In the genomic region with DNA sequence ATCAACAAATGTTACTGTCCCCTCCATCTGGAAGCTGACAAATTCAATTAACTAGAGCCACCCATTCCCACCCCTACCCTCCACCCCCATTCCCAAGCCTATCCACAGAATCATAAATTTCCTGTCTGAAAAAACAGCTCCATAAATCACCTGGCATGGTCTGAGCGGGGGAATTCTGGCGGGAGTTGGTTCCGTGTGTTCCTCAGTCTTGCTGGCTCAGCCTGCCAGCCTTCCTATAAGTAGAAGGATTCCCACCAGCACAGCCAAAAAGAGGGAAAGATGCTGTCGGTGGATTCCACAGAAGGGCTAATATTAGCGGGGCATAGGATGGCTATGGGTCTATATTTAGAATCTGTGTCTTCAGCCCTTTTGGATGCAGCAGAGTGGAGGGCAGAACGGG, we compare ENCODE assay signal across 22 mouse cellular contexts.
DNase-seq lines count a peak whose midpoint lies in the region; ATAC-seq lines count a peak whose summit lies in the region.
"Had no signal": no experiment of that assay in that cellular context is flagged by ENCODE, and none has a peak within 500 bp of the region (broad histone marks: within the 10 kb centered on the region; RNA-seq: fewer than 3 reads in every experiment).

No protein-coding gene starts in this region.

- ATAC-seq in forebrain, embryonic 13.5 days, result peak; percentile 22; the same call in 1 of the 2 replicates
- peak; percentile 61; the same call in 1 of the 2 replicates for ATAC-seq in frontal cortex, adult (ENCODE audit: low TSS enrichment)
- ATAC-seq: CD4-positive, CD25-positive, alpha-beta regulatory T cell, adult 4 months; intestine, embryonic 15.5 days had no signal

- 0 out of 2 replicates have a peak, but pooled peaks cover 6% of the 10 kb centered on the region for H3K4me1 ChIP-seq in forebrain, embryonic 13.5 days
- peaks cover 11% of the 10 kb centered on the region for H3K4me1 ChIP-seq in forebrain, embryonic 10.5 days
- peaks cover 37% of the 10 kb centered on the region for H3K4me1 ChIP-seq in embryonic facial prominence, embryonic 10.5 days
- H3K4me1 ChIP-seq: intestine, embryonic 15.5 days had no signal

- WGBS in forebrain, embryonic 13.5 days, result 90% methylated on average over 6 of the region's 6 CpGs
- WGBS in forebrain, embryonic 10.5 days, result 94% methylated on average over 6 of the region's 6 CpGs
- 80% methylated on average over 6 of the region's 6 CpGs for WGBS in embryonic facial prominence, embryonic 10.5 days

- H3K9me3 ChIP-seq in forebrain, embryonic 13.5 days (replicated peaks), result no peaks in the 10 kb centered on the region
- no peaks in the 10 kb centered on the region for H3K9me3 ChIP-seq in forebrain, embryonic 10.5 days
- H3K9me3 ChIP-seq in embryonic facial prominence, embryonic 10.5 days, result no peaks in the 10 kb centered on the region
- H3K9me3 ChIP-seq: embryonic facial prominence, embryonic 12.5 days; hindbrain, embryonic 10.5 days; intestine, embryonic 15.5 days; kidney, embryonic 15.5 days had no signal

- H3K27ac ChIP-seq in forebrain, embryonic 13.5 days, result no peak overlapping the region
- H3K27ac ChIP-seq in forebrain, embryonic 10.5 days, result no peak overlapping the region
- H3K27ac ChIP-seq in embryonic facial prominence, embryonic 10.5 days (replicated peaks), result 0 out of 2 replicates have a peak overlapping the region, but pooled peaks have one; percentile 5
- H3K27ac ChIP-seq: embryonic facial prominence, embryonic 12.5 days; hindbrain, embryonic 10.5 days; hindbrain, embryonic 14.5 days; intestine, embryonic 15.5 days; kidney, embryonic 15.5 days had no signal

- H3K4me3 ChIP-seq in forebrain, embryonic 13.5 days, result no peak overlapping the region
- H3K4me3 ChIP-seq in forebrain, embryonic 10.5 days, result no peak overlapping the region
- no peak overlapping the region for H3K4me3 ChIP-seq in embryonic facial prominence, embryonic 10.5 days
- H3K4me3 ChIP-seq: embryonic facial prominence, embryonic 12.5 days; hindbrain, embryonic 10.5 days; intestine, embryonic 15.5 days; kidney, embryonic 15.5 days had no signal

- DNase-seq in forebrain, embryonic 10.5 days (ENCODE audit: extremely low spot score, low spot score), result no peak
- DNase-seq in frontal cortex, postnatal 36 days (ENCODE audit: low spot score in 2 of 2), result no peak
- no peak for DNase-seq in embryonic facial prominence, embryonic 10.5 days (ENCODE audit: low spot score)
- no peak for DNase-seq in layer of hippocampus, postnatal 36 days
- DNase-seq in kidney, postnatal 10 days, result no peak
- DNase-seq: adrenal gland, adult 8-10 months; adrenal gland, postnatal 36 days; B cell, adult 2 months; cerebellum, adult 18-20 months; cerebellum, adult 9-11 months; cerebellum, postnatal 36 days; gastrocnemius, postnatal 14 days; kidney, adult 2 months had no signal

- H3K4me2 ChIP-seq in forebrain, embryonic 13.5 days, result no peak overlapping the region
- H3K4me2 ChIP-seq: embryonic facial prominence, embryonic 12.5 days; hindbrain, embryonic 14.5 days; intestine, embryonic 15.5 days; kidney, embryonic 15.5 days had no signal

- H3K36me3 ChIP-seq in forebrain, embryonic 13.5 days (ENCODE audit: poor library complexity, severe bottlenecking), result no peaks in the 10 kb centered on the region
- H3K36me3 ChIP-seq in forebrain, embryonic 10.5 days (replicated peaks), result no peaks in the 10 kb centered on the region; the same call in 1 of the 2 replicates
- H3K36me3 ChIP-seq in embryonic facial prominence, embryonic 10.5 days (replicated peaks), result no peaks in the 10 kb centered on the region
- H3K36me3 ChIP-seq: embryonic facial prominence, embryonic 12.5 days; G1E; hindbrain, embryonic 10.5 days; intestine, embryonic 15.5 days; kidney, embryonic 15.5 days had no signal

- H3K27me3 ChIP-seq in forebrain, embryonic 13.5 days, result no peaks in the 10 kb centered on the region
- H3K27me3 ChIP-seq in forebrain, embryonic 10.5 days (ENCODE audit: poor library complexity, severe bottlenecking), result no peaks in the 10 kb centered on the region
- H3K27me3 ChIP-seq in embryonic facial prominence, embryonic 10.5 days (replicated peaks; ENCODE audit: low read depth, poor library complexity, severe bottlenecking), result no peaks in the 10 kb centered on the region
- H3K27me3 ChIP-seq: embryonic facial prominence, embryonic 12.5 days; intestine, embryonic 15.5 days; kidney, embryonic 15.5 days had no signal

- no peak overlapping the region for H3K9ac ChIP-seq in forebrain, embryonic 13.5 days
- H3K9ac ChIP-seq: embryonic facial prominence, embryonic 12.5 days; hindbrain, embryonic 14.5 days; intestine, embryonic 15.5 days; kidney, embryonic 15.5 days had no signal
